Mouse (Mus musculus): ENCODE data around the gene Rps28.
"Not testable (repeated sequence)": the region's sequence is repeated elsewhere in the genome, so short reads cannot be mapped to it uniquely, and the experiment has no call there.

Gene Rps28

DNA sequence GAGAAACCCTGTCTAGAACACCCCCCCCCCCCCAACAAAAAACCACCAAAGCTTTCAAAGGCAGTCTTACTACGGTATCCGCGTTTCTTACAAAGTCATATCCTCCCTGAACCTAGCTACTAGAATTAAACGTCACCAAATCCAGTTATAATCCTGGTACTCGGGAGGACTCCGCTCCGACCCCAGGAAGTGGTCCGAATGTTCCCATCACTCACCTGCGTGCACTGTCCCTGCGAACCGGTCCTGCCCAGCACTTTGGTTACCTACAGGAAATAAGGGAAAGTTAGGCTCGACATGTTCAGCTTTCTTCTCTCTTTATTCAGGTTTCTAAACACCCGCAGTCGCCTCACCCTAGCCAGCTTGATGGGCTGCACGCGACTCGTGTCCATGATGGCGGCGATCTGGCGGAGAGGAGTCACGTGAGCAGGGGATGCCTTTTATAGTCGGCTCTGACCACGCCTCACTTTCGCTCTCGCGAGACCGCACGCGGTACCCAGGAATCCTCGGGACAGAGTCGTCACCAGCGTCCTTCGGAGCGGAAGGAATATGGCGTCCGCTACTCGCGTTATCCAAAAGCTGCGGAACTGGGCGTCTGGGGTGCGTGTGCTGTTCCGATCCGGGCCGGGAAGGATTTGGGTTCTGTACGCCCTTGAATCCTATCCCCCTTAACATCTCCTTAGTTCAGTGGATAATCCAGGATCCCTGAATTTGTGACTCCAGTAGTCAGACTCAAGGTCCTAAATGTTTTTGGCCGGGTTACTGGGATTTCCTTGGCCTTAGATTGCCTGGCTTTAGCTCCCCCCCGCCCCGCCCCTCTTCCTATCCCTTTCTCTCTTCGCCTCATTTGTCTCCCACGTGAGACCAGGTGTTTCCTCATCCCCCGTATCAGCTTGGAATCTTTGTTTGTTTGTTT lies at the start of gene Rps28, which contains the start of gene Ndufa7:
Gene Rps28, minus strand, starts transcription at position 479 of the 913 bp plus-strand sequence.
Gene Ndufa7, plus strand, starts transcription at position 489 of the 913 bp plus-strand sequence.
- peak; percentile 98 for DNase-seq (ENCODE audit: low spot score in 2 of 2)

DNA sequence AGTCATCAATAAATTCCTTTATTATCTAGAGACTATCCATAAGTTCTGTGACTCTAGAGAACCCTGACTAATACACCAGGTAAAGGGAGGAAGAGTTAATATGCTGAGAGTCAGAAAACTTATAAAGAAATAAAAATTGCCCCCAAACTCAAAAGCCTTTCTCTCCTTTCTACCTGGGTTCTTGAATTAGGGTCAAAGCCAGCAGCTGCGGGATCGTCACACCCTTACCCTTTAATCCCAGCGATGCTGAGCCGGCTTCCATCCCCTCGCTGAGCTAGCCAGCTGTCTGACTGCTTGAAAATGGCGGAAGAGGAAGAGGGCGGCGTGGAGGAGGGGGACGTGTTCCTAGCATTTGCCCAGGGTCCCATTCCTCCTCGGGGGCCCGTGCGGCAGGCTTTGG lies 49.2 kb upstream of the Rps28 start, which contains the start of gene Gm7029:
Gene Gm7029, plus strand, starts transcription at position 301 of the 400 bp plus-strand sequence.
- not testable (repeated sequence) for DNase-seq (ENCODE audit: low spot score in 2 of 2)

DNA sequence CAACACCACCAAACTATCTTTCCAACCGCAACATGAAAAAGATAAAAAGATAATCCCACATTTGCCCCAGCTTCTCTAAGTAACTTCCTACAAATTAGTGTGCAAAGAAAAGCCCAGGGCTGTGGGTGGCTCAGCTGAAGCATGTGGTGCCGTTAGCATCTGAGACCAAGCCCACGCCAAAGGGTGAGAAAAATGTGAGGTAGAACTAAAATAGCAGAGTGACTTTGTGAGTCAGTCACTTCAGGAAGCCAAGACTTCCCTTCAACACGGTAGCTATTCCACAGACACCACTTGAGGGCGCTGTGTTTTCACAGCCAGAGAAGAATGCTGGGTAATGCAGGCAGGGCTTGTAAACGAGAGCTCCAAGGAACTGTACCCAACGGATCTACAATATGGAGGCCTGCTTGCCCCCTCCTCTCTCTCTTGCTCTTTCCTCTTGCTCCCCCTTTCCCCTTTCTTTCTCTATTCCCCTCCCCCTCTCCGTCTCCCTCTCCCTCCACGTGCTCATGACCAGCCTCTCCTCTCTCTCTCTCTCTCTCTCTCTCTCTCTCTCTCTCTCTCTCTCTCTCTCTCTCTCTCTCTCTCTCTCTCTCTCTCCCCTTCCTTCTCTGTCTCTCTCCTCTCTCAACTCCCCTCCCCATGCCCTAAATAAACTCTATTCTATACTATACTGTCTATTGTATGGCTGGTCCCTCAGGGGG lies 41.1 kb upstream of the Rps28 start:
- DNase-seq (ENCODE audit: low spot score in 2 of 2), result peak; percentile 24 to 55

DNA sequence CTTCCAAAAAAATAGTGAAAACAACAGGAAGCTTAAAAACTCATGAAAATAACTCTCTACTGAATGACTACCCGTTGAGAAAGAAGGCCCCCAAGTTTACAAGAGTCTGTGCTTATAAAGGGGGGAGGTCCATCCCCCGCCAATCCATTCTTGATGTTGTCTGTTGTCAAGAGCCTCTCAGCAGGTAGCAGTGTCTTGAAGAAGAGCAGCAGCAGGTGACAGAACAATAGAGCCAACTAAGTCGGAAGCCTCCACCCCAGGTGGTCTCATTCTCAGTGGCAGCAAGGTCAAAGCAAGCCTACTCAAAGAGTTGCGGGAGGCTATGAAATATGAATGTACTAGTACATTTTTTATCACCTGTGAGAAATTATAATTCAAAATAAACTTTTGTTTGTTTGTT lies 33.5 kb upstream of the Rps28 start:
- no peak for DNase-seq (ENCODE audit: low spot score in 2 of 2)

DNA sequence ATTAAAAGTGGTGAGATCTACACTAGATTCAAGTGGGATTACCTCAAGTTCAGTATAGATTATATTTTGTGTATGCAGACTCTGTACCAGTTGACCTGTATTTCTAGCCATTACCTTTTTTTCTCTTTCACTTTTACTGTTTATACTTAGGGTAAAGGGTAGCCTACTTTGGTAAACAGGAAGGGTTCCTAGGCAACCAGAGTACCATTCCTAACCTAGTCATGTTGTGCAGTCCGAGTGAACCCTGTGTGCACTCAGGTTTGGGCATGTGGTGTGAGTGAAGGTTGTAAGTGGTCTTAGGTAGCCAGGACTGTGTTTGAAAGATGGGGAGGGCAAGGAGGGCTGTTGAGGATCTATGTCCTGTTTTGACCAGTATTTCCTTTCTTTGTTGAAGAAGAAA lies 27.0 kb upstream of the Rps28 start:
- DNase-seq (ENCODE audit: low spot score in 2 of 2), result no peak

DNA sequence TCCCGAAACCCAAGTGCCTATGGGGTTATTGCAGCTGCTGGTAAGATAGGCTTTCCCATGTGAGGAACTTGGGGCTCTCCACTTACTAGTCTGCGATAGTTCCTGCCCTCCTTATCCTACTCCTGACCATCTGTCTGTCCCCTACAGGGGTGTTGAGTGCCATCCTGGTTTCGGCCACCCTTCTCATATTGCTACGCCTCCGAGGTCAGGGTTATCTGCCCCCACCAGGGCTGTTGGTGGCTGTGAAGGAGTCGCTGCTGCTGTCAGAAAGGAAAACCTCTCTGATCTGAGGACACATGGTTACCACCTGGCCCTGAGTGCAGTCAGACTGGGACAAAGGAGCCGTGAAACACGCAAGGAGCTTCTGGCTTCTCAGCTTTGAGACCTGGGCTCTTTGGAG lies 23.8 kb upstream of the Rps28 start:
- no peak for DNase-seq (ENCODE audit: low spot score in 2 of 2)

DNA sequence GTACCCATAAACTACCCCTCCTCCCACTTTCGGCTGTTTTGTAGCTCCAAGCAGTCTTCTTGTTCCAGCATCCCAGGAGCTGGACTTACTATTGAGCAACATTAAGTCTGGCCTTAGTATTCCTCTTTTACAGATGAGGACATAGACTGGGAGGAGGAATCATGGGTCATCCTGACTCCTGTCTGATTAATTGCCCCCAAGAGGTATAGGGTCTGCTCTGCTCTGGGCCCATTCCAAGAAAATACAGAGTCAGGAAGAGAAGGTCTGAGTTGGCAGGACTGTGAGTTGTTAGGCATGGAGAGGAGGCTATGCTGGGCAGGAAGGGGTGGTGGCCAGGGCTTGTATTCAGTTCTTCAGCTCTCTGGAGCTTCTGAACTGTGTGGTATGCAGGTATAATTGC lies 19.8 kb upstream of the Rps28 start:
- DNase-seq (ENCODE audit: low spot score in 2 of 2), result no peak

DNA sequence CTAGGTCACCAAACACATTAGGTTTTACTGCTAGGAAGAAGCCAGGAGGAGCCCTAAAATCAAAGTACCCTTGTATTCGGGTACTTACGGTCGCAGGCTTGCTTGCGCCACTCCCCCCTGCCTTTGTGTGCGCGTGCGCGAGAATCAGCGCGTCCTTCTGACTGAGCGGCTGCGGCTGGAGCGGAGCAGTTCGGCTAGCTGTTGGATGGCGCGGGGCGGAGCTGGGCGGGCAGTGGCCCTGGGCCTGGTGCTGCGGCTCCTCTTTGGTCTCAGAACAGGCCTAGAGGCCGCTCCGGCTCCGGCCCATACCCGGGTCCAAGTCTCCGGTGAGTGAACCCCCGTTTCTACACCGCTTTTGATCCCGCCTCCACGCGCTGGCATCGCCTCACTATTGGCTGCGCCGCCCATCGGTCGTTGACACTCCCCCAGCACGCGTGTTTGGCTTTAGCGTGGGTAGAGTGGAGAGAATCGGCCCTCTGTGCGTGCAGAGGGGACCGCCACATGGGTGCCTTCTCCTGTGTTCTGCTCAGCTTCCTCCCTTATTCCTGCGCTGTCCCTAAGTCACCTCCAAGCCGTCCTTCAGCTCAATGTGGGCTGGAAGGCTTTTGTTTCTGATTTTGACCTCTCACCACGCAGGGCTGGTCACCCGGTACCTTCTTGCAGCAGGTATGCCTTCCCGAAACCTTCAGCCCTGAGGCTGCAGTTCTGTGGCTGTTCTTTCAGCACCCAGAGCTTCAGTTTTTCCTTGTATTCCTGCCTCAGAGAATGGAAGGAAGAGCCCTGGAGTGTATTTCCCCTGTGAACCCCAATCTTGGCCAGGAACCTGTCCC lies 18.8 kb upstream of the Rps28 start, which contains the start of gene Cd320:
Gene Cd320, plus strand, starts transcription at position 126 of the 830 bp plus-strand sequence.
- DNase-seq (ENCODE audit: low spot score in 2 of 2), result peak; percentile 75 to 82

DNA sequence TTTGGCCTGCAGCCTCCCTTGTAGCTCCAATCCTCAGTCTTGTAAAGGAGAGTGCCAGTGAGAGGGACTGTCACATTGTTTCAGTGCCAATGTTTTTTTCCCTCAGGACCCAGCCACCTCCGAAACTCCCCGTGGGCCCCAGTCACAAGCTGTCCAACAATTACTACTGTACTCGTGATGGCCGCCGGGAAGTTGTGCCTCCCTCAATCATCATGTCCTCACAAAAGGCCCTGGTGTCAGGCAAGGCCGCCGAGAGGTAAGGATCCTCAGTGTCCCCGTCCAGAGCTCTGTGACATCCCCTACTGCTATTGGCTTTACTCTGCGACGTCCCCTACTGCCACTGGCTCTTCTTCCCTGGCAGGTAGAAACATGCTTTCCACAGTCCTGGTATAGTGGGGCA lies 5.2 kb upstream of the Rps28 start:
- DNase-seq (ENCODE audit: low spot score in 2 of 2), result no peak

DNA sequence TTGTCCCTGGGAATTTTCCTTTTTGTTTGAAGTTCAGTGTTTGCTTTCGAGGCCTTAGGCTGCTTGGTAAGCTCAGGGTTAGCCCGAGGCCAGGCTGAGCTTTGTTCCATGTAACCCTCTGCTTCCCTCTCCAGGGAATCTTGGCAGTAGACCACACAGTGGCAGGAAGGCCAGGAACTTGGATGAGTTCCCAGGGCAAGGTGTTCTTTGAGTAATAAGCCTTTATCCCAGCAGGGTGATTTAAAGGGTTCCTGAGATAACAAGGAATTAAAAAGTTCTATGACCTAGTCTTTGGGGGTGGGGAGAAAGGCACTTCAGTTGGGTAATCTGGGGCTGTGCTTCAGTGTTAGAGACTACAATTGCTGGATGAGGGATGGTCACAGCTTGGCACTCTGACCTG lies 4.5 kb upstream of the Rps28 start:
- DNase-seq (ENCODE audit: low spot score in 2 of 2), result no peak

DNA sequence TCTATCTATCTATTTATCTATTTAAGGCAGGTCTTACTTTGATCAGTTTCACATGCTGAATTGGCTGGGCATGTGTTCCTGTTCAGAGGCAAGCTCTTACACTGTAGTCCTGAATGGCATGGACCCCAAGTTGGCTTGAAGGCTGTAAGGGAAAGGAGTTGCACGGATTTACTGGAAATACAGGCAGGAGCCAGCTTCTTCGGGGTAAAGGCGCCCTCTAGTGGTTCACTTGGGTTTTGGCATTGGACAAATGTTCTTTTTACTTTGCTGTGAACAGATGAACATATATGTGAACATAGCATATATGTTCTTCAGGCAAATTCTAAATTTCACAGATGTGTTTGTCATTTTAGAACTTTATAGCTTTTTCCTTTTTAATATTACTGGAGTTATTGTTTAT lies 2.5 kb upstream of the Rps28 start:
- peak; percentile 36 to 71 for DNase-seq (ENCODE audit: low spot score in 2 of 2)

DNA sequence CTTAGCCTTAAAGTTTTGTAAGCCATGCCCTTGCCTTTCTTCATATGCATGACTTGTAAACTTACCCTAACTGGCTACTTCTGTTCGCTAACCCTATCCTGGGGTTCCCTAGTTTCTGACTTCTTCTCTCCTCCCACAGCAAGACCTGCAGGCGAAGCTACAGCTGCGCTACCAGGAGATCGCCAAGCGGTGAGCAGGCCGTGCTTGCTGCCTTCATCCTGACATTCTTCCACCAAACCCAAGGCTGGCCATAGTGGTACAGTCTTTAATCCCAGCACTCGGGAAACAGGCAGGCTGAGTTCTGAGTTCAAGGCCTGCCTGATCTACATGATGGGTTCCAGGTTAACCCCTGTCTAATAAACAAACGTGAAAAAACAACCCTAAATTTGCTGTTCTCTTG lies 1.1 kb upstream of the Rps28 start:
- no peak for DNase-seq (ENCODE audit: low spot score in 2 of 2)

DNA sequence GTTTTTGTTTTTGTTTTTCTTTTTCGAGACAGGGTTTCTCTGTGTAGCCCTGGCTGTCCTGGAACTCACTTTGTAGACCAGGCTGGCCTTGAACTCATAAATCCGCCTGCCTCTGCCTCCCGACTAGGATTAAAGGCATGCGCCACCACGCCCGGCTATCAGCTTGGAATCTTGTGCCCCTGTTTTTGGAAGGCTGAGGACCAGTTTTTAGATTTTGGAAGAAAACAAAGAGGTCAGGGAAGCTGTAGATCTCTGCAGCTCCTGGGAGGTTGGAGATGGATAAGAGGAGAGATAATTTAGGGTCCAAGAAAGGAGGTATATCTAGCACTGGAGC lies 602 bp upstream of the Rps28 start:
- not testable (repeated sequence) for DNase-seq (ENCODE audit: low spot score in 2 of 2)

DNA sequence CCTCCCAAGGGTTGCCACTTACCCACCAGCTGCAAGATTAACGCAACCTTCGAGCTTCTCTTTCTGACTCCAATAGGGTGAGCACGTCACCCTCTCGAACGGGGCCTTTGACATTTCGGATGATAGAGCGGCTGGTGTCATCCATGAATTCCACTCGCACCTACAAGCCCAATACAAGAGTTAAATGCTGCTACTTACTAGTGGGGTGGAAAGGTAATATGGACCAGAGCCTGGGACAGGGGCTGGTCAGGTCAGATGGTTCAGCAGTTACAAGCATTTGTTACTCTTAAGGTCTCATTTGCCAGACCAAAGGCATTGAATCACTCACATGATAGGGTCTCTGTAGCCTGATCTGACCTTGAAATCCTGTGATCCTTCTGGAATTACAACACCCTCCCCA lies 1.2 kb downstream of the Rps28 start:
- not testable (repeated sequence) for DNase-seq (ENCODE audit: low spot score in 2 of 2)

DNA sequence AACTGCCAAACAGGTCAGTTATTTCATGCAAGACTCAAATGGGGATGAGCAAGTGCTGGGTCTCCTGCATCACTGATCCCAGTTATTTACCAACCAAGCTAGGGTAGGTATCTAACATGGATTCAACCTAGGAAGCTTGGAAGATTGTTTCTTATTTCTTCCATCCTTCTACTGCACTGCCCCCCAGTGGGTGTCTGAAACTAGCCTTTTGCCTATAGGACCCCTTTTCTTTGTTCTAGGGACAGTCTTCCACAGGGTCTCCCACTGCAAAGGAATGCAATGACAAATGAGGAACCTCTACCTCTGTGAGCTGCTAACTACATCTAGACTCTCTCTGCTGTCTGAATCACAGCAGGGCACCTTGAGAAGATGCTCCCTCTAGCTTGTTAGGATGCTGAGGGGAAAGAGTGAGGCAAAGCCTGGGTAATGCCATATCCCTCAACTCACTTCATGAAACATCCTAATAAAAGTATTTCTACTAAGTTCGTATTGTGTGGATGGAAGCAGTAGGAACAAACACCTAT lies 1.9 kb downstream of the Rps28 start:
- no peak for DNase-seq (ENCODE audit: low spot score in 2 of 2)

DNA sequence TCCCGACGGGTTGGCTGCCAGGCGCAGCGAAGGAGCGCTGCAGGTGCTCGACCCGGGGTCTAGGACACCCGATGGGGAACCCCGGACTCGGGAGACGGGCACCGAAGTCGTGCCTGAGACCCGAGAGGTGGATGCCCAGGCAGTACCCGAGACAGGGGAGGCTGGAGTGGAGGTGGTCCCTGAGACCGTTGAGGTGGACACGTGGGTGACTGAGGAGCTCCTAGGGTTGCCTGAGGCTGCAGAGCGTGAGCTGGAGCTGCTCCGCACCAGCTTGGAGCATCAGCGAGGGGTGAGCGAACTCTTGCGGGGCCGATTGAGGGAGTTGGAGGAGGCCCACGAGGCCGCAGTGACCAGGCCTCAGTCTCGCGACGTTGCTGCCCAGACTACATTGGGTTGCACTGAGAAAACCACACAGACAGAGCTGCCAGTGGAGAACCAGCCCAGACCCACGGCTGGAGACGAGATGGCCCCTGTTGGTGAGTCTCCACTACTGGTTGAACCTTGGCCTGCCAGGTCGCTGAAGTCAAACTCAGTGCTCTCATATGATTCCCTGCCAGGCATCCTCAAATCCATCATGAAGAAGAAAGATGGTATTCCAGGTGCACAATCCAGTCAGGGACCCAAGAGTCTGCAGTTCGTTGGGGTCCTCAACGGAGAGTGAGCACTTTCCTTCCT lies 6.3 kb downstream of the Rps28 start:
- peak in 1 of 2 experiments; percentile 17 for DNase-seq (ENCODE audit: low spot score in 2 of 2)

DNA sequence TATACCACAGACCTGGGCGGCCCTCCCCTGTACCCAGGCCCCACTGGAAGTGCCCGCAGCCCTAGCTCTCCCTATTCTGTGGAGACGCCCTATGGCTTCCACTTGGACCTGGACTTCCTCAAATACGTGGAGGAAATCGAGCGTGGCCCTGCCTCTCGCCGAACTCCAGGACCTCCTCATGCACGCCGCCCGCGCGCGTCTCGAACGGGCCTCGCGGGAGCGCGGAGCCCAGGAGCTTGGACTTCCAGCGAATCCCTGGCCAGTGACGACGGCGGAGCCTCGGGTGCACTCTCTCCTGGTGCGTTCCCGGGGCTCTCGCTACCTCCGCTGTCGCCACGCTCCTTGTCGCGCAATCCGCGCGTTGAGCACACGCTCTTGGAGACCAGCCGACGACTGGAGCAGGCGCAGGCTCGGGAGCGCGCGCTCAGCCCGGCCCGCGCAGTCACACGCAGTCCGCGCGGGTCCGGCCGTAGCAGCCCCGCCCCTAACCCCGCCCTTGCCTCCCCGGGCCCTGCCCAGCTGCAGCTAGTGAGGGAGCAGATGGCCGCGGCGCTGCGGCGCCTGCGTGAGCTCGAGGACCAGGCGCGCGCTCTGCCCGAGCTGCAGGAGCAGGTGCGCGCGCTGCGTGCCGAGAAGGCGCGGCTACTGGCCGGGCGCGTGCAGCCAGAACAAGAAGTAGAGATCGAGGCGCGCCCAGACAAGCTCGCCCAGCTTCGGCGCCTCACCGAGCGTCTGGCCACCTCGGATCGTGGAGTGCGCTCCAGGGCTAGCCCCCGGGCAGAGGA lies 7.0 kb downstream of the Rps28 start:
- DNase-seq (ENCODE audit: low spot score in 2 of 2), result peak; percentile 74 to 77

DNA sequence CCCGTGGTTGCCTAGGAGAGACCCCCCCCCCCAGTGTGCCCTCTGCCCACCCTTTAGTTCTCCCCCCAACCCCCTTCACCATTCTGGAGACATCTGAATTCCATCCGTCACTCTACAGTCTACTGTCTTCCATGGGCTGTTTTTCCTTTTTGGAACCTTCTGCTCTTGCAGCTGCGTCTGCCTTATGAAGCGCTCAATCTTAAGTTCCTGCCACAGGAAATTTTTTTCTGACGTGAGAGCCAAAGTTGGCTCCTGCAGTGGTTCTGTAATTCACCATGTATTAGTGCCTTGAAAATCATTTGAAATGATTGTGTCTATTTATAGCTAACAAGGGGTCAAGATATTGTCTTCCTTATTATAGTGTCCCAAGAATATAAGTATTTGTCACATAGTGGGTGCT lies 7.8 kb downstream of the Rps28 start:
- DNase-seq (ENCODE audit: low spot score in 2 of 2), result no peak

DNA sequence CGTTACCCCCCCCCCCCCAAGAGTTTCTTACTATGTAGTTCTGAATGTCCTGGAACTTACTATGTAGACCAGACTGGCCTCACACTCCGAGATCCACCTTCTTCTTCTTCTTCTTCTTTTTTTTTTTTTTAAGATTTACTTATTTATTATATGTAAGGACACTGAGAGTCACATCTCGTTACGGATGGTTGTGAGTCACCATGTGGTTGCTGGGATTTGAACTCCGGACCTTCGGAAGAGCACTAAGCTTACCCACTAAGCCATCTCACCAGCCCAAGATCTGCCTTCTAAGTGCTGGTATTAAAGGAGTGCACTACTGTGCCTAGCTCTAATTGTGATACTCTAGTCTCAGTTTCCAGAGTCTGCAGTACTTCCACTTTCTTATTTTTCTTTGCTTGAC lies 9.0 kb downstream of the Rps28 start:
- DNase-seq (ENCODE audit: low spot score in 2 of 2), result no peak

DNA sequence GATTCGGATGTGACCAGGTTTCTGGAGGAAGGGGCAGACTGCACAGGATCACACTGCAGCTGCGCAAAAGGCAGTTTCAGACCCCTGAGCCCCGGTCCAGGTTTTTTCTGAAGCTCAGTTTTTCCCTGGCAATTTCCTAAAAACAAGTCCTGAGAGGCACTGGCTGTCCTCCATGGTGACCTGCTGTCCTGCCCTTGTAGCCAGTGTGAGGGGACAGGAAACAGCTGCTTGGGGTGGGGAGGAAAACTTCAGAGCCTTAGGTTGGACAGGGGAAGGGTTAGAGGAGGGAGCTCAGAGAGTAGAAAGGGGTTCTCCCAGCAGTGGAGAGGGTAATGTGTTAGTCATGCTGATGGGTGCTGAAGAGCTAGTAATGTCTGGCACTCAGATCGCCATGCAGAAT lies 11.4 kb downstream of the Rps28 start:
- DNase-seq (ENCODE audit: low spot score in 2 of 2), result no peak

Data from spleen, postnatal 14 days (tissue).